Mouse (Mus musculus): ENCODE measurements around the gene Fam180a. TPM values are rescaled to one million over a fixed set of nuclear protein-coding genes. Genes with fewer than 3 reads are reported as not detected.

Fam180a gene
- polyA plus RNA-seq, 1 experiment from 2014 or later, result 1.5 TPM

DNA sequence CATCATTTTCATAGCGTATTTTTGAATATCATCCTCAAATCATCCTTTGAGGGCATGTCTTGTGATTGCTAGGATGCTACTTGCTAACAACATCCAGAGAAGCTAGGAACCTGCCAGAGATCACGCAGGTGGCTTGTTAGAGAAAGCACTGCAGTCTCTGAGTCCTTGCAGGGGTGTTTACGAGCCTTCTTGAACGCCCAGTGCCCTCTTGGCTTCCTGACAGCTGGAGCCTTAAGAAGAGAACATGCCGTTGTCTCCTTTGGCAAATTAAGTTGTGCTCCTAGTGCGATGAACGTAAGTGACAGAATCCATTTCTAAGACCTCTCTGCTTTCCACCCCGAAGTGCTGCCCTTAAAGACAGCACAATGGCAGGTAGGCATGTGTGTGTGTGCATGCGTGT lies 1.6 kb downstream of the Fam180a start:
- Histone ChIP-seq H3K4me2 (replicated peaks; ENCODE audit: low read depth) (no peak overlapping the region), H3K4me1 (replicated peaks; ENCODE audit: control insufficient read depth, insufficient read depth, low read length) (peaks cover 4% of the 10 kb centered on the region; the same call in 1 of the 2 replicates), H3K27me3 (replicated peaks; ENCODE audit: control insufficient read depth, insufficient read depth, low read length) (no peaks in the 10 kb centered on the region), H3K9ac (ENCODE audit: low read depth, low read length) (no peak overlapping the region), H3K4me3 (ENCODE audit: low read depth, low read length) (no peak overlapping the region), H3K36me3 (ENCODE audit: control insufficient read depth, insufficient read depth) (no peaks in the 10 kb centered on the region), H3K9me3 (ENCODE audit: control insufficient read depth) (no peaks in the 10 kb centered on the region), H3K27ac (ENCODE audit: low read depth, low read length) (no peak overlapping the region)
- 72% methylated on average over 9 of the region's 9 CpGs for WGBS
- ATAC-seq, result no peak
- no peak for TF ChIP-seq CTCF (IDR thresholded peaks at IDR 0.05; ENCODE audit: low read depth)

DNA sequence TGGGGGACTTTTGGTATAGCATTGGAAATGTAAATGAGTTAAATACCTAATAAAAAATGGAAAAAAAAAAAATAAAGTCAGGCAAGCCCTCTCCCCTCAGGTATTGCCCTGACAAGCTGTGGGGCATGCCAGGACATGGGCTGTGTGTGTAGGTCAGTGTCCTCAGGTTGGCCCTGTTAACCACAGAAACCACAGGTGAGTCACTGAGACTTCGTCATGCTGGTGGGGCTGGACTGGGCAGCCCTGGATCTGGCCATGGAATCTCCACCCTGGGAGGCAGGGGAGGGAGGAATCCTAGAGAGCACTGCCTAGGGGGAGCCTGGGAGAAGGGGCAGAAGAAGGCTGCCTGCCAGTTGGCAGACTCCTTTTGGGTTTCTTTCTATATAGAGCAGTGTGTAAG lies 2.9 kb downstream of the Fam180a start:
- no peak overlapping the region for H3K4me3 ChIP-seq (ENCODE audit: low read depth, low read length)
- H3K4me2 ChIP-seq (replicated peaks; ENCODE audit: low read depth), result no peak overlapping the region
- peaks cover 4% of the 10 kb centered on the region; the same call in 1 of the 2 replicates for H3K4me1 ChIP-seq (replicated peaks; ENCODE audit: control insufficient read depth, insufficient read depth, low read length)
- TF ChIP-seq CTCF (IDR thresholded peaks at IDR 0.05; ENCODE audit: low read depth), result no peak
- no peaks in the 10 kb centered on the region for H3K36me3 ChIP-seq (ENCODE audit: control insufficient read depth, insufficient read depth)
- no peaks in the 10 kb centered on the region for H3K9me3 ChIP-seq (ENCODE audit: control insufficient read depth)
- 77% methylated on average over 1 of the region's 1 CpGs for WGBS
- no peaks in the 10 kb centered on the region for H3K27me3 ChIP-seq (replicated peaks; ENCODE audit: control insufficient read depth, insufficient read depth, low read length)
- H3K27ac ChIP-seq (ENCODE audit: low read depth, low read length), result no peak overlapping the region
- no peak overlapping the region for H3K9ac ChIP-seq (ENCODE audit: low read depth, low read length)
- no peak for ATAC-seq

DNA sequence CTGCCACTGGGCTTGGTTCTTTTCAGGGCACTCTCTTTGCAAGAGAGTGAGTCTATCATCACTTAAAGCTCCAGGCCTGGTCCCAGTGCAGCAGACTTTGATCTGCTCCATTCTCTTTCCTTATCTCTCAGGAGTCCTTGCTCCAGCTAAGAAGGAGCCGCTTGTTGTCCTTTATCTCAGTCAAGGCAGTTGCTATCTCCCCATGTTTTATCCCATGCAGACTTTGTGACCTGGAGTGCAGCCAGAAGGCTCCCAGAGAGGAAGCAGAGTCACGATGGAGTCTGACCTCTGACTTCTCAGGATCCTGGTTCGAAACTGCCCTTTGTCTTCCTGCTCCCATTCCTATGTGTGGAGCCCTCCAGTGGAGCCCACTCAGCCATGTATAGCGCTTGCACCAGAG lies 4.8 kb downstream of the Fam180a start:
- Histone ChIP-seq H3K4me2 (replicated peaks; ENCODE audit: low read depth) (0 out of 2 replicates have a peak overlapping the region, but pooled peaks have one; percentile 4), H3K4me3 (ENCODE audit: low read depth, low read length) (no peak overlapping the region), H3K9ac (ENCODE audit: low read depth, low read length) (no peak overlapping the region), H3K27me3 (replicated peaks; ENCODE audit: control insufficient read depth, insufficient read depth, low read length) (no peaks in the 10 kb centered on the region), H3K4me1 (replicated peaks; ENCODE audit: control insufficient read depth, insufficient read depth, low read length) (peaks cover 4% of the 10 kb centered on the region; the same call in 1 of the 2 replicates), H3K36me3 (ENCODE audit: control insufficient read depth, insufficient read depth) (no peaks in the 10 kb centered on the region), H3K27ac (ENCODE audit: low read depth, low read length) (no peak overlapping the region; the same call in 1 of the 2 replicates), H3K9me3 (ENCODE audit: control insufficient read depth) (no peaks in the 10 kb centered on the region)
- TF ChIP-seq CTCF (IDR thresholded peaks at IDR 0.05; ENCODE audit: low read depth), result no peak
- peak; percentile 92 for ATAC-seq
- 45% methylated on average over 4 of the region's 4 CpGs for WGBS

DNA sequence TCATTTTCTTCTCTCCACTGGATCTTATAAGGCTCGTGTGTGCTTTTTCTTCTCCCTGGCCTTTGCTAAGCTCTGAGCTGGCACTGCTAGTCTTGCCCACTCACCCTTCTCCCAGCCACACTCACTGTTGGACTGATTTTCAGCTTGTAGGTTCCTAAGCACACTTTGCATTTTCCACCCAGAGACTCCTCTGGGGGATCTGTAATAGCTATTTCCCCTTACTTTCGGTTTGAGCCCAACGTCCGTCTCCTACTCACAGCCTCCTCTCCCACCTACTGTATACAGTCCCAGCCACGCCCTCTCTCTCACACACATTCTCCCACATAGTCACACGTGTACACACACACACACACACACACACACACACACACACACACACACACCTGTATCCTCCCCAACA lies 6.1 kb downstream of the Fam180a start:
- H3K36me3 ChIP-seq (ENCODE audit: control insufficient read depth, insufficient read depth), result no peaks in the 10 kb centered on the region
- H3K4me2 ChIP-seq (replicated peaks; ENCODE audit: low read depth), result no peak overlapping the region
- peaks cover 4% of the 10 kb centered on the region; the same call in 1 of the 2 replicates for H3K4me1 ChIP-seq (replicated peaks; ENCODE audit: control insufficient read depth, insufficient read depth, low read length)
- ATAC-seq, result no peak
- no peak overlapping the region for H3K9ac ChIP-seq (ENCODE audit: low read depth, low read length)
- no peaks in the 10 kb centered on the region for H3K27me3 ChIP-seq (replicated peaks; ENCODE audit: control insufficient read depth, insufficient read depth, low read length)
- WGBS, result 61% methylated on average over 6 of the region's 6 CpGs
- no peak overlapping the region for H3K4me3 ChIP-seq (ENCODE audit: low read depth, low read length)
- TF ChIP-seq CTCF (IDR thresholded peaks at IDR 0.05; ENCODE audit: low read depth), result no peak
- H3K27ac ChIP-seq (ENCODE audit: low read depth, low read length), result no peak overlapping the region
- no peaks in the 10 kb centered on the region for H3K9me3 ChIP-seq (ENCODE audit: control insufficient read depth)

DNA sequence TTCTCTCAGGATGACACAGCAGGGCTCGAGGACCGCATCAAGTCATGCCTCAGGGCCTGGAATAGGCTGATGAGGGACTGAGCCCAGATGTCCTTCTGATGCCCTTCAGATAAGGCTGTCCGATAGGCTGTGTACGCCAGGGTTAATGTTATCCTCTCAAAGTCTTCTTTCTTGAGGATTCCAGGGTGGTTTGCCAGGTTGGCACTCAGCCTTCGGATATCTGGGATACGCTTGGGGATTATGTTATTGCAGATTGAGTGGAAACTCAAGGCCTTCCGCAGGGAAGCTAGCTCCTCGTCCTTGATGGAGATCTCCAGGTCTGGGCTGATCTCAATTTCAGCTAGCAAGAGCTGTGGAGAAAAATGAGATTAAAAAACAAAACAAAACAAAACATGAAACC lies 12.4 kb downstream of the Fam180a start:
- no peak overlapping the region for H3K9ac ChIP-seq (ENCODE audit: low read depth, low read length)
- no peak overlapping the region for H3K4me2 ChIP-seq (replicated peaks; ENCODE audit: low read depth)
- no peak overlapping the region for H3K4me3 ChIP-seq (ENCODE audit: low read depth, low read length)
- TF ChIP-seq CTCF (IDR thresholded peaks at IDR 0.05; ENCODE audit: low read depth), result no peak
- no peaks in the 10 kb centered on the region for H3K27me3 ChIP-seq (replicated peaks; ENCODE audit: control insufficient read depth, insufficient read depth, low read length)
- H3K36me3 ChIP-seq (ENCODE audit: control insufficient read depth, insufficient read depth), result no peaks in the 10 kb centered on the region
- no peaks in the 10 kb centered on the region for H3K9me3 ChIP-seq (ENCODE audit: control insufficient read depth)
- no peak for ATAC-seq
- no peaks in the 10 kb centered on the region for H3K4me1 ChIP-seq (replicated peaks; ENCODE audit: control insufficient read depth, insufficient read depth, low read length)
- no peak overlapping the region for H3K27ac ChIP-seq (ENCODE audit: low read depth, low read length)
- 85% methylated on average over 8 of the region's 8 CpGs for WGBS

DNA sequence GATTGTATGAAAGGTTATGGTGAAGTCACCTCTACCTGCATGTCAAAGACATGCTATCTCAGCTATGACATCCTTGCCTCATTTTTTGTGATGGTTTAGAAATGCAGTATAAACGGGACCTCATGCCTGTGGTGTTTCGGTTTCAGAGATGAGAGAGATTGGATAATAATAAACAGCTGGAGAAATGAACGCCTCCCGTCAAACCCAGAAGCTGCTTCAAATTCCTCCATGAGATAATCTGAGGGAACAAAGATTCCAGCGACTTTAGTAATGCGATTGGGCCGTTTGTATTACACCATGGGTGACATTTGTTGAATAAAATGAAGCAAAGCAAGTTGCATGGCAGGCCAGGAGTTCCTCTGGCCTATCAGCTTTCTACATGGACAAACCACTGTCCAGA lies 16.5 kb downstream of the Fam180a start:
- no peaks in the 10 kb centered on the region for H3K36me3 ChIP-seq (ENCODE audit: control insufficient read depth, insufficient read depth)
- no peak overlapping the region for H3K4me3 ChIP-seq (ENCODE audit: low read depth, low read length)
- H3K27ac ChIP-seq (ENCODE audit: low read depth, low read length), result no peak overlapping the region
- H3K9ac ChIP-seq (ENCODE audit: low read depth, low read length), result no peak overlapping the region
- no peak for TF ChIP-seq CTCF (IDR thresholded peaks at IDR 0.05; ENCODE audit: low read depth)
- no peak overlapping the region for H3K4me2 ChIP-seq (replicated peaks; ENCODE audit: low read depth)
- 54% methylated on average over 7 of the region's 7 CpGs for WGBS
- ATAC-seq, result no peak
- no peaks in the 10 kb centered on the region for H3K27me3 ChIP-seq (replicated peaks; ENCODE audit: control insufficient read depth, insufficient read depth, low read length)
- H3K9me3 ChIP-seq (ENCODE audit: control insufficient read depth), result no peaks in the 10 kb centered on the region
- H3K4me1 ChIP-seq (replicated peaks; ENCODE audit: control insufficient read depth, insufficient read depth, low read length), result no peaks in the 10 kb centered on the region

DNA sequence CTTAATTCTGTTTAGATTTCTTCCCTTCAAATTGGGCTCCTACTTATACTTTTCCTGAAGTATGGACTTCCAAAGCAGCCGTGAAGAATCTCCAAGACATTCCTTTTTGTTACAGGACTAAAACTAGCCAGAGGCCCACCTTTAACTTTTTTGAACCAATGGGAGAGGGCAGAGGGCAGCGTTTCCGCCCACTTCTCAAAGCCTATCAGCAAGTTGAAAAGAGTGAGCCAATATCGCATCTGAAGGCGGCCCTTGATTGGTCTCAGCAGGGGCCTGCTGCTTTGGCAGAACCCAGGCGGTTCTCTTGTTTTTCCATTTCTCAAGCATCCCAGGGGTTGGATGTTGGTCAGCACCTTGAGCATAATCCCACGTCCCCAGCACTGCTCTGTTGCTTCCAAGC lies 17.9 kb downstream of the Fam180a start, which contains the start of gene Slc13a4:
Gene Slc13a4, minus strand, starts transcription at position 95 of the 400 bp plus-strand sequence.
- Histone ChIP-seq H3K4me3 (ENCODE audit: low read depth, low read length) (no peak within 1 kb of the TSS), H3K4me2 (replicated peaks; ENCODE audit: low read depth) (no peak within 1 kb of the TSS), H3K27ac (ENCODE audit: low read depth, low read length) (no peak within 1 kb of the TSS), H3K4me1 (replicated peaks; ENCODE audit: control insufficient read depth, insufficient read depth, low read length) (no peaks in the 10 kb centered on the region), H3K27me3 (replicated peaks; ENCODE audit: control insufficient read depth, insufficient read depth, low read length) (no peaks in the 10 kb centered on the region), H3K9ac (ENCODE audit: low read depth, low read length) (no peak within 1 kb of the TSS), H3K9me3 (ENCODE audit: control insufficient read depth) (no peaks in the 10 kb centered on the region), H3K36me3 (ENCODE audit: control insufficient read depth, insufficient read depth) (no peaks in the 10 kb centered on the region)
- no peak for TF ChIP-seq CTCF (IDR thresholded peaks at IDR 0.05; ENCODE audit: low read depth)
- WGBS, result 54% methylated on average over 7 of the region's 7 CpGs
- ATAC-seq, result no peak

Data from intestine, postnatal 0 days (tissue).